Mouse (Mus musculus) MEL (cell line): ENCODE data around the gene Hsd17b13. TPM values are rescaled to one million over a fixed set of nuclear protein-coding genes. Genes with fewer than 3 reads are reported as not detected.
A peak's percentile ranks its signal among the peaks of the same experiment; 100 is the strongest.

Experiments
- DNase-seq: peaks from one replicate; pipeline ENCODE4 v3.0.0; 2011; ENCODE audit warnings: low read depth, low spot score
- H3K27ac ChIP-seq: 2 replicates; pipeline ENCODE4 v1.5.1; 2012; ENCODE audit warnings: low read depth, mild to moderate bottlenecking, control low read depth, low read length, moderate library complexity; ENCODE audit not compliant: control insufficient read depth
- H3K27me3 ChIP-seq, 2 experiments: fragments of 150-350 bp in 1 of 2; sonication (generic) in 1 of 2; 2 replicates each; pipeline ENCODE4 v1.6.1; 2012; ENCODE audit warnings: low read length in 2 of 2, mild to moderate bottlenecking in 2 of 2, improper control_type of control experiment in 1 of 2, moderate library complexity in 1 of 2; ENCODE audit not compliant: insufficient read depth in 2 of 2, control insufficient read depth in 1 of 2
- H3K36me3 ChIP-seq, 2 experiments: 2 replicates each; pipeline ENCODE4 v1.6.1; 2012 to 2014; ENCODE audit warnings: low read length in 2 of 2, improper control_type of control experiment in 1 of 2, inconsistent platforms in 1 of 2, mild to moderate bottlenecking in 1 of 2; ENCODE audit not compliant: insufficient read depth in 2 of 2, control insufficient read depth in 1 of 2
- H3K4me1 ChIP-seq, 2 experiments: fragments of 150-350 bp in 1 of 2; sonication (generic) in 1 of 2; 2 replicates each; pipeline ENCODE4 v1.6.1; 2012; ENCODE audit warnings: low read length in 2 of 2, improper control_type of control experiment in 1 of 2, mild to moderate bottlenecking in 1 of 2; ENCODE audit not compliant: insufficient read depth in 2 of 2, control insufficient read depth in 1 of 2
- H3K4me3 ChIP-seq, 2 experiments: fragments of 150-350 bp in 1 of 2; sonication (generic) in 1 of 2; 2 replicates each; pipeline ENCODE4 v1.5.1; 2012; ENCODE audit warnings: low read depth in 2 of 2, low read length in 2 of 2, mild to moderate bottlenecking in 2 of 2, moderate library complexity in 2 of 2, control low read depth in 1 of 2, improper control_type of control experiment in 1 of 2; ENCODE audit not compliant: control insufficient read depth in 1 of 2, insufficient read depth in 1 of 2
- H3K79me2 ChIP-seq: 2 replicates; pipeline ENCODE4 v1.6.1; 2012; ENCODE audit warnings: mild to moderate bottlenecking, low read length, moderate library complexity; ENCODE audit not compliant: control insufficient read depth, poor library complexity, insufficient read depth
- H3K9ac ChIP-seq: 2 replicates; pipeline ENCODE4 v1.6.1; 2012; ENCODE audit warnings: low read depth, mild to moderate bottlenecking, control low read depth, low read length, moderate library complexity; ENCODE audit not compliant: control insufficient read depth, poor library complexity, severe bottlenecking
- H3K9me3 ChIP-seq: fragments of 150-350 bp; sonication (generic); replicated peaks from 2 replicates; pipeline ENCODE4 v1.6.1; 2012; ENCODE audit warnings: mild to moderate bottlenecking, low read length, improper control_type of control experiment, moderate library complexity; ENCODE audit not compliant: insufficient read depth
- ETS1 ChIP-seq: IDR thresholded peaks from 2 replicates; pipeline ENCODE4 v1.6.1; 2012; ENCODE audit warnings: low read depth, mild to moderate bottlenecking, inconsistent platforms, low read length, improper control_type of control experiment, moderate library complexity
- GATA1 ChIP-seq: IDR thresholded peaks from 2 replicates; pipeline ENCODE4 v1.6.1; 2011; ENCODE audit warnings: low read depth, low read length, improper control_type of control experiment
- KAT2A ChIP-seq: conservative IDR thresholded peaks from 2 replicates; pipeline ENCODE4 v1.6.1; 2012; ENCODE audit warnings: low read depth, low read length, improper control_type of control experiment, inconsistent platforms
- MAFK ChIP-seq: IDR thresholded peaks from 2 replicates; pipeline ENCODE4 v1.6.1; 2011; ENCODE audit warnings: low read depth, mild to moderate bottlenecking, low read length, improper control_type of control experiment, borderline replicate concordance
- NELFE ChIP-seq: IDR thresholded peaks from 2 replicates; pipeline ENCODE4 v1.6.1; 2011; ENCODE audit warnings: low read depth, low read length, improper control_type of control experiment
- RAD21 ChIP-seq: IDR thresholded peaks from 2 replicates; pipeline ENCODE4 v1.6.1; 2011; ENCODE audit warnings: mild to moderate bottlenecking, low read depth, low read length, improper control_type of control experiment
- USF1 ChIP-seq: IDR thresholded peaks from 2 replicates; pipeline ENCODE4 v1.6.1; 2014; ENCODE audit warnings: low read depth, mild to moderate bottlenecking, inconsistent platforms, low read length, improper control_type of control experiment, moderate library complexity
- ZKSCAN1 ChIP-seq: IDR thresholded peaks from 2 replicates; pipeline ENCODE4 v1.6.1; 2012; ENCODE audit warnings: low read depth, mild to moderate bottlenecking, inconsistent platforms, low read length, improper control_type of control experiment, moderate library complexity
- ZMIZ1 ChIP-seq: IDR thresholded peaks from 2 replicates; pipeline ENCODE4 v1.6.1; 2012; ENCODE audit warnings: low read depth, mild to moderate bottlenecking, inconsistent platforms, low read length, improper control_type of control experiment, moderate library complexity
- ZNF384 ChIP-seq: IDR thresholded peaks from 2 replicates; pipeline ENCODE4 v1.6.1; 2012; ENCODE audit warnings: low read depth, mild to moderate bottlenecking, inconsistent platforms, low read length, improper control_type of control experiment
- polyA plus RNA-seq, 2 experiments: library from polyadenylated mRNA; stranded (reverse) in 1 of 2; unstranded in 1 of 2; fragments of >175 nt in 1 of 2; fragments of >200 nt in 1 of 2; gene quantifications; 2 replicates each; pipeline versions ENCODE4 v1.2.1 to v1.2.4; 2012; ENCODE audit warnings: low replicate concordance in 2 of 2, low read depth in 1 of 2; ENCODE audit not compliant: insufficient read length in 2 of 2, insufficient read depth in 1 of 2, missing spikeins in 1 of 2
- total RNA-seq: library from RNA; depleted of rRNA; stranded (reverse); fragments of 300-350 nt; gene quantifications from 2 replicates; pipeline ENCODE4 v1.2.3, GENCODE M21; 2012

Gene Hsd17b13
- total and polyA plus RNA-seq, 3 experiments, result 0.08 TPM; not detected in 2

GRCm38 (mm10) chr5:103972801-103973200 is 4.4 kb downstream of the Hsd17b13 start:
- TF ChIP-seq MAFK, result no peak
- TF ChIP-seq ZKSCAN1, result no peak
- no peak for TF ChIP-seq ZMIZ1
- TF ChIP-seq KAT2A, result no peak
- TF ChIP-seq NELFE, result no peak
- no peak for TF ChIP-seq RAD21
- no peak for TF ChIP-seq USF1
- no peak for TF ChIP-seq ZNF384
- DNase-seq, result no peak
- Histone ChIP-seq H3K79me2 (no peaks in the 10 kb centered on the region), H3K27ac (no peak overlapping the region), H3K4me3 (no peak overlapping the region), H3K9ac (no peak overlapping the region), H3K36me3 (0 out of 4 replicates have a peak, but pooled peaks cover 0 to 3% of the 10 kb centered on the region in 2 experiments), H3K4me1 (peaks cover 0 to 6% of the 10 kb centered on the region in 2 experiments; a peak in 3 of 4 replicates), H3K9me3 (no peaks in the 10 kb centered on the region), H3K27me3 (no peaks in the 10 kb centered on the region)

- no peaks in the 10 kb centered on the region for H3K79me2 ChIP-seq
- no peak overlapping the region for H3K4me3 ChIP-seq
- H3K27ac ChIP-seq, result no peak overlapping the region
- H3K9me3 ChIP-seq, result no peaks in the 10 kb centered on the region
- no peak for DNase-seq
- H3K9ac ChIP-seq, result no peak overlapping the region
- H3K36me3 ChIP-seq, result 0 out of 4 replicates have a peak, but pooled peaks cover 0 to 3% of the 10 kb centered on the region in 2 experiments
- H3K4me1 ChIP-seq, result peaks cover 0 to 6% of the 10 kb centered on the region in 2 experiments; a peak in 2 of 4 replicates
- no peak for TF ChIP-seq ETS1
- TF ChIP-seq, all 39 proteins: peak for 0
- H3K27me3 ChIP-seq, result no peaks in the 10 kb centered on the region
Observed at GRCm38 (mm10) chr5:103972379-103972778, 4.8 kb downstream of the Hsd17b13 start.

- Histone ChIP-seq H3K9ac (no peak overlapping the region), H3K27me3 (no peaks in the 10 kb centered on the region; a peak in 1 of 4 replicates)
- TF ChIP-seq GATA1, result peak; percentile 51
- TF ChIP-seq MAFK, result no peak
- TF ChIP-seq, all 39 proteins: peak for 1
- Histone ChIP-seq H3K27ac (no peak overlapping the region), H3K4me1 (peaks cover 0 to 6% of the 10 kb centered on the region in 2 experiments; a peak in 2 of 4 replicates), H3K36me3 (0 out of 4 replicates have a peak, but pooled peaks cover 0 to 3% of the 10 kb centered on the region in 2 experiments), H3K4me3 (no peak overlapping the region), H3K9me3 (no peaks in the 10 kb centered on the region), H3K79me2 (no peaks in the 10 kb centered on the region)
- DNase-seq, result peak; percentile 21
Observed at GRCm38 (mm10) chr5:103971051-103971450, 6.2 kb downstream of the Hsd17b13 start.
